17 mouse cellular contexts compared by ENCODE assay signal in genomic region chr3:132748750-132749149, GRCm38 (mm10).
"Had no signal": no experiment of that assay in that cellular context is flagged by ENCODE, and none has a peak within 500 bp of the region (broad histone marks: within the 10 kb centered on the region; RNA-seq: fewer than 3 reads in every experiment).

No protein-coding gene starts in this region.

- H3K9me3 ChIP-seq: intestine, embryonic 15.5 days; limb, embryonic 12.5 days; limb, embryonic 15.5 days had no signal

- H3K4me2 ChIP-seq: intestine, embryonic 15.5 days; limb, embryonic 12.5 days; limb, embryonic 15.5 days; liver, embryonic 11.5 days; midbrain, embryonic 11.5 days had no signal

- DNase-seq: kidney, adult 18-20 months; kidney, adult 9 months; kidney, postnatal 25 days; layer of hippocampus, adult 9-11 months; liver, postnatal 0 days; midbrain, embryonic 14.5 days; thymus, postnatal 25 days had no signal

- ATAC-seq: intestine, embryonic 15.5 days; liver, postnatal 0 days had no signal

- H3K27me3 ChIP-seq: intestine, embryonic 15.5 days; limb, embryonic 12.5 days; limb, embryonic 15.5 days had no signal

- H3K9ac ChIP-seq: intestine, embryonic 15.5 days; limb, embryonic 12.5 days; limb, embryonic 15.5 days; liver, embryonic 14.5 days; liver, postnatal 0 days had no signal

- H3K4me3 ChIP-seq: intestine, embryonic 15.5 days; layer of hippocampus, adult 2 months; left cerebral cortex, adult 2 months; limb, embryonic 12.5 days; limb, embryonic 15.5 days had no signal

- H3K4me1 ChIP-seq: intestine, embryonic 15.5 days; limb, embryonic 12.5 days; limb, embryonic 15.5 days had no signal

- H3K27ac ChIP-seq: intestine, embryonic 15.5 days; kidney, postnatal 0 days; layer of hippocampus, adult 2 months; left cerebral cortex, adult 2 months; limb, embryonic 12.5 days; limb, embryonic 15.5 days; liver, embryonic 14.5 days; stomach, postnatal 0 days had no signal
